Mouse (Mus musculus) layer of hippocampus, adult 8-10 months (tissue): ENCODE measurements at regions not wholly inside any gene's neighbourhood (a gene's known extent, or its start where the extent isn't known, plus 50 kb on each side); places are given as distances from the start of the nearest gene placed in this dataset.
"Not testable (repeated sequence)": the region's sequence is repeated elsewhere in the genome, so short reads cannot be mapped to it uniquely, and the experiment has no call there.

Experiments
- DNase-seq, 2 experiments: peaks; one replicate each; pipeline ENCODE4 v3.0.0; 2022; ENCODE audit warnings: low spot score in 2 of 2

DNA sequence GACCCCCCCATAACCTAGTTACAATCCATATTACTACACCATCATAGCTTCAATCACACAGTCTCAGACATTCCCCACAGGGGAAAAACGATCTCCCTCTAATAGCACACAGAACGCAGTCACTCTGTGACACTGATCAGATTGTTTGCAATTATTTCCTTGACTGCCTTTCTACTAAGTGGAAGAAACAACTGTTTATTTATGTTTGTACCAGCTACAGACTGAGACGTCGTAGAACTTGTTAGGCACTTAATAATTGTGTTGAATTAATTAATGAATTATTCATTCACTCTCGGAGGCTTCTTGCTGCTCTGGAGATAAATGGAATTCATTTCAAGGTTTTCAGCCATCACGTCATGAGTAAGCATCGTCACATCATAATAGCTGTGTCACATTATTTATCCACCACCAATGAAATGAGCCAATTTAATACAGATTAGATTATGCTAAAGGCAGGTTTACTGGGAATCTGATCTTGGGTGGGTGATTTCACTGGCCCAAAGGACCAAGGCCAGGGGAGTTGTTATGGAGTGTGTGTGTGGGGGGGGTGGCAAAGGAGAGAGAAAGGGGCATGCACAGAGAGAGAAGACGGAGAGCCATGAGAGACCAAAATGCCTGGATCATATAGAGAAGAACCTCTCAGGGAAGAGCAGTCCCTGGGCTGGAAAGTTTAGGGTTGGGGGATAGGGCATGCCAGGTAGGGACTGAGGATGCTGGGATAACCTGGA lies 355.7 kb upstream of the Zwint start:
- DNase-seq = no peak

DNA sequence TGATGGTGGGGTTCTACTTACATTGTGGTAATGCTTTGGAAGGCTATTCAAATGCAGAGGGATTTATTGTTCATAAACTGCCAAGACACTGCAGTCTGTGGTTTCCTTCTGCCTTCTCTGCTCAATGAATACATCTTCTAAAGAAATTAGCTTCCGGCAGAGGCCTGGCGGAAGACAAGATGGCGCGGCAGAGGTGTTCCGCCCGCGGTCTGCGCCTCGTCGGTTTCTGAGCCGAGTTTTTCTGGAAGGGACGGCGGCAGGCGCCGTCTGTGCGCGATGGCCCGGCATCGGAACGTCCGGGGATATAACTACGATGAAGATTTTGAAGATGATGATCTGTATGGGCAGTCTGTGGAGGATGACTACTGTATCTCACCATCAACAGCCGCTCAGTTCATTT lies 345.6 kb upstream of the Zwint start:
- not testable (repeated sequence) for DNase-seq

DNA sequence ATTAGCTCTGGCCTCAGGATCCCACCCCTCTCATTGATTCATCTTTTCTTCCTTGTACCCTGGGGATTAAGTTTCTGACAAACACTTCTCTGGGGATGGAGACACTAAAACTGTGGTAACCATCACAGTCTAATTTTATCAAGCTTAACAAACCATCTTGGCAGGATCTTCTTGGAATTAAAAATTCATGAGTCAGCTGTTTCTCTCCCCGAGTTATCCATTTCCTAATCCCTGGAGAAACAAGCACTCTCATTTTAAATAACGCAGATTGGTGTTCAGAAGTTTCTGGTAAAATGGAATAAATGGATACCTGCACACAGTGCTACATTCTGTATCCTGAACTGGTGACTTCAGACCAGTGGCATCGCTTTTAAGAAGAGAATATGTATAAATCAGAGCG lies 336.3 kb upstream of the Zwint start:
- DNase-seq = no peak

DNA sequence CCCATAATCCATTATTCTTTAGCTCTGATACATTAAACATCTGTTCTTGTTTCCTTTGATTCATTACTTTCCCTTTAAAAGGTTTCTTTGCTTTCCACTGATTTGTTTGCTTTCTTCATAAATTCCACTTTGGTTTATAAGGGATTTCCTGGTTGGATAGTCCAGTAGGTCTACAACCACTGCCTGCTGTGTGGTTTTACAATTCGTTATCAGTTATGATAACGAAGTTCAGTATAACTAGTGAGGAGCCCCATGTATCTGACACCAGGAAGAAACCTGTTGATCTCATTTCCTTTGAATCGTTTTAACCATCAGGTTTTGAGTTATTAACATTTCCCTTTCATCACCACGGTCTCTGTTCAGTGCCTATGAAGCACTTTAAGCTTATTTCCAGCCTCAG lies 334.3 kb upstream of the Zwint start:
- DNase-seq = no peak

DNA sequence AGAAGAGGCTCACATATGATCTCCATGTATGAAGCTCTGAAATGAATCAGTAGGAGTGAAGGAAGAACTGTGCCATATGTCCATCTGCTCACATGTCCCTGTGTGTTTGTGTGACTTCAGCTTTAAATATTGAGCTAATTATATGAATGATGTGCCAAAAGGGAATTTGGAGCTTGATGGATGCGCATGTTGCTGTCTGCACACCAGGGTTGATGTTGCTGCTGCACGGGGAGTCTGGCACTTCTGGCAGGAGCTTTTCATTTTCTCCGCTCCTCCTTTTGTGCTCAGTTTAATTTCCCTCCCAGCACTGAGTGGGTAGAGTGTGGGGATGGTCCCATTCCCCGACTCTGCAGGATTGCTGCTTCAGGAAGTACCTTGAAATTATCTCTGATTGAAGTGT lies 328.0 kb upstream of the Zwint start:
- DNase-seq = peak in 1 of 2 experiments; percentile 2

DNA sequence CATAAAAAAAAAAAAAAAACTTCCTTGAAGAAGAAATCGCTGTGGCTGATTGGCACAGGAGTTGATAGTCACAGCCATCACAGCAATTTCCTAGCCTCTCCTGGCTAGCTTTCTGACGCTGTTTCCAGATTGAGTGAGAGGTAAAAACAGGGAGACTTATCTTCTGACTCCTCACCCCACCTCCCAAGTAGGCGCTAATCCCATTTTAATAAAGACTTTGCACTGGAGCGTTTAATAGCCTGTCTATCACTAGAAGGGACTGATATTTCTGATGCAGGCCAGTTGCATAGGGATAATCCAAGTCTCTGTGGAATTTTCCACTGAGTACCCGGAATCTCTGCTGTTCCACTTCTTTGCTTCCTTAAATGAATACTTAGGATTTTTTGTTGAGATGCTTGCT lies 307.4 kb upstream of the Zwint start:
- DNase-seq = no peak

DNA sequence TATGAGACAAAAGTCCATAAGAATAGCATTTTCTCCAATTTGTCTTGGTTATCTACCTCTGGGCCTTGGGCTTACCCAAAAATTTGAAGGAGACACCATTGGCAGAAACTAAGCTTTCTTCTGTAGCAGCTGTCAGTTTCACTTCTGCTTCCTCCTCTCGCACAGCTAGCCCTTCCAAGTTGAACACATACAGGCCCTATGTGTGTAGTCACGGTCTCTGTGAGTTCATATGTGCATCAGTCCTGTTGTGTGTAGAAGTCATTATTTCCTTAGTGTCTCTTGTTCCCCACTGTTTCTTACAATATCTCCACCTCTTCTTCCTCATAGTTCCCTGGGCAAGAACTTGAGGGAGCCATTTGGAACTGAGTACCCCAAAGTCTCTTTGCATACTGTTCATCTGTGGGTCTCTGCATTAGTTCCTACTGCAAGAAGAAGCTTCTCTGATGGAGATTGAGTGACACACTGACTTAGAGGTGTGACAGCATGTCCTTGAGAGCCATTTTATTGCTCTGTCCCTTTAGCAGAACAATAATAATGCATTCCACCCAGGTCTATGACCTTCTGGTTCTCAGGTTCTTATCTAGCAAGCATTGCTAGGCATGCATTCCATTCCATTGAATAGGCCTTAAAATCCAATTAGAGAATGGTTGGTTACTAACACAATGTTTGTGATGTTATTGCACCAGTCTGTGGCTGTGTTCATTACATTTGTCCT lies 306.5 kb upstream of the Zwint start:
- DNase-seq = no peak

DNA sequence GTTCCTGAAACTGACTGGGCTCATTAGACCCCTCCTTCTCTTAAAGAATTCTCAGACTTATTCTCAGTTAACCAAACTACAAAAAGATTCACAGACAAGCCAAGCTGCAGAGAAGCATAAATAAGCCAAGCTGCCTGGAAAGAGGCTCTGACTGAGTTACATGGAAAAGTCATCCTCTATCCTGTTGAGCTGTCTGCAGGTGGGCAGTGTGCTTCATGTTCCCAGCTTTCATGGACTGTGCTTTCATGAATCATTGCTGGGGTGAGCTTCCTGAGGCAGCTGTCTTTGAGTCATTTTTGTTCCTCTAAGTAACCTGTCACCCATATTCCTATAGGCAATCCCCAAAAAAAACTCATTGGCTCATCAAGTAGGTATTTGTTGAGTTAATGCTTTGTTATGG lies 301.8 kb upstream of the Zwint start:
- no peak for DNase-seq

DNA sequence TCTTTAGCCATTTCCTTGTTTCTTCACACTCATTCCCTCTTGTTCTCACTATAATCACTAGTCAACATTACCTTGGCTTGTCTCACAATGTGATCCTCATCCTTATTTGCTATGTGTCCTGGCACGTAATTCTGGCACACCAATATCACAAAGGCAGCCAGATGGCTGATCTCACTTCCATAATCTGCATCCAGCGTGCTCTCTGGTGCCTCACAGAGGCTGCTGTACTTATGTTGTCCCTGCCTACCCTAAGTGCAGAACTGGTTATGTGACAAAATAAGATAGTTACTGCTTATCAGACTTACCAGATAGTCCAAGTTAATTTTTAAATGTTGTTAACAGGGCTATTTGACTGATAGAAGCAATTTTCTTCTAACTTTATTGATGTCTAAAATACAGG lies 301.1 kb upstream of the Zwint start:
- DNase-seq = no peak

DNA sequence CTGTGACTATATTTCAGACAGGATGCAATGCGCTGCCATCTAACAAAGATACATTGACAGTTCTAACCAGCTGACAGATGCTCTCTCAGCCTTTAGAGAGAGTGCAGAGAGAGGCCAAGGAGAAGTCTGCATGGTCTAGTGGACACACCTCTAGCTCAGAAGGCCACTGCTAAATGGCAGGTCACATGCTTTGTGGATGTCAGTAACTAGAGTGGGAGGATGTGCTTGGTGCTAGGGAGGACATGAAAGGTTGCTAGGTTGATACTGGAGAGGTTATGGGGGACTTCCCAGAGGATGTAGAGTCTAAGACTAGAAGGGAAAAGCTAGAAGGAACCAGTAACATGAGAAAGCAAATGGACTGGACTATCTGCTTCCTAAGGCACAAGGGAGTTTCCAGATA lies 271.3 kb upstream of the Zwint start:
- DNase-seq = no peak

DNA sequence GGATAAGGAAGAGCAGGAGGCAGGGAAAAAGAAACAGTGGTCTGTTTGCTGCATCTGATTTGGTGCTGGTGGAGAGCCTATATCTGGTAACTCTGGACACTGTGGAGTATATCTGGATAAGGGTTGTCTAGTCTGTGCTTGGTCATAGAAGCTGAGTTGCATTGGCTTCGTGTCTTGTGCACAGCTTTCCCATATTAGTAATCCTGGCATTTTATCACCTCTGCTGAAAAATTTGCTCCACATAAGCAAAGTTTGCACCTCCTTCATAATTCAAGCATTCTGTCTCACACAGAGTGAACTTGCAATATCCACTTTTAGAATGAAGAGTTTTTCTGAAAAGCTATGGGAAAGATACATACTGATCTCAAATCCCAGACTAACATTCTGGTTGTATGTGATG lies 269.8 kb upstream of the Zwint start:
- no peak for DNase-seq

DNA sequence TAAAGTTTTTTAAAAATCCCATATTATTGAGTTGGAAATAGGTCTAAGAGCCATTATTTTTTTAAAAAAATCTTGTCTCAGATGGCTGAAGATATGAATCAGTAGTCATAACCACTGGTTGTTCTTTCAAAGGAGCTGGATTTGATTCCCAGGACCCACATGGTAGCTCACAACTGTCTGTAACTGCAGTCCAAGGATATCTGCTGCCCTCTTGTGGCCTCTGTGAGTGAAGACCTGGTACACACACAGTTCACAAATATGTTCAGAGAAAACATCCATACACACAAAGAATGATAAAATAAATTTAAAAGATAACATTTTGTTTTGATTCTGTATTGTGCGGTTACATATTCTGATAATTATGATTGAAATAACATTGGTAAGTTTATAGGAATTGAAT lies 263.2 kb upstream of the Zwint start:
- no peak for DNase-seq

DNA sequence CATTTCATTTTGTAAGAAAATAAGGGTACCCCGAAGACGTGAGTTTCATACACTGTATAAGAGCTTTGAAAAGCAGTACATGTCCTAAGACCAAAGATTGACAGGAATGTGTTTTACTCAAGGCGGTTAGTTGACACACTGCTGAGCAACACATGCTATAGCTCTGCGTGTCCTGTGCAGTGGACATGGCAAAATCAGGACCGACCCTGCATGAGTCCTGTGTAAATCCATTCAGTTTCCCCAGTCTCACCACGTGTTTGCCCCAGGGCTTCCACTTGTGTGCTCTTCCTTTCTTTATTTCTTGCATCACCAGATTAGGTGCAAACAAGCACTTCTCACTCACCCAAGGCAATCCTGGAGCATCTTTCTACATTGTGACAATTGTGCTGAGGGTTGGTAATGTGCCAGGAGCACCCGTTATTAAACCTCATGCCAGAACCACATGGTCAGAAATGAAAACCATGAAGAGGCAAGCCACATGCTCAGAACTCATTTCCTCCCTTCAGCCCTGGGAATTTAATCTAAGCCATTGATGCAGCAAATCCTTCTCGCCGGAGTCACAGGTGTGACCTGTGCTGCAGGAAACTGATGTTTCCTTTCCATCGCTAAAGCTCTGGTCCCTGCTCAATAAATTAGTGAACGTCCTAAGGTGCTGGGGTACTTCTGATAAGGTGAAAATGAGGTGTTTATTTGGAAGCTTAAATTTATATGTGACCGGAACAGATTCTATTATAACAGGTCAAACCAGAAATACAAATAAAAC lies 261.2 kb upstream of the Zwint start:
- DNase-seq = no peak

DNA sequence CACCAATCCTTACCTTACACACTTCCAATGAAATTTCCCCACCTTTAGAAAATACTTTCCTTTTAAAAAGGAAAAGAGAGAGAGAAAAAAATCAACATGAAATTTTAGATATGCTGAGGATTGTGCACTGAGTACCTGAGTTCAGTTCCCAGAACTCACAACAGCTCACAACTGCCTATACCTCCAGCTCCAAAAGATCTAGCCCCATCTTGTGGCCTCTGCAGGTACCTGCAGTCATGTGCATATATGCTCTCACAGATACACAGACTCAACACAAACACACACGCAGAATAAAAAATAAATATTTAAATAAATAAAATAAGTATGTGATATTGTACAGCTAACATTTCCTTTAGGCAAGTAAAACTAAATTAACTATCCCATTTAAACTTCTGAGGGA lies 260.3 kb upstream of the Zwint start:
- DNase-seq = no peak

DNA sequence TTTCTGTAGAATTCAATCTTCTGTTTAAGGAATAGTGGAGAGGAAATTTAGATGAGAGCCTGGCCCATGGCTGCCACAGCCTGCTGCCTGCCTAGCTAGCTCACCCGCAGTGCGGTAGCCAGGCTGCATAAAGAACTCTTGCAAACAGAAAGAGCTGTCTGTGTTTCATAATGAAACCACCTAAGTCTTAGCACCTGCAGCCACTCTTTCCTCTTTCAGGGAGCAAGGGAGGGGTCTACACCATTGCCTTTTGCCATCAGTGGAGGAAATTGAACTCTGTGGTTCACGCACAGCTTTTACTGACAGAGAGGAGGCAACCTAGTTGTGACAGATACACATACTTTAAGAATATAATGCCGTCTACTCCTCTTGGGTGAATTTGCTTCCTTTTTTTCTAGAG lies 251.4 kb upstream of the Zwint start:
- DNase-seq = no peak

DNA sequence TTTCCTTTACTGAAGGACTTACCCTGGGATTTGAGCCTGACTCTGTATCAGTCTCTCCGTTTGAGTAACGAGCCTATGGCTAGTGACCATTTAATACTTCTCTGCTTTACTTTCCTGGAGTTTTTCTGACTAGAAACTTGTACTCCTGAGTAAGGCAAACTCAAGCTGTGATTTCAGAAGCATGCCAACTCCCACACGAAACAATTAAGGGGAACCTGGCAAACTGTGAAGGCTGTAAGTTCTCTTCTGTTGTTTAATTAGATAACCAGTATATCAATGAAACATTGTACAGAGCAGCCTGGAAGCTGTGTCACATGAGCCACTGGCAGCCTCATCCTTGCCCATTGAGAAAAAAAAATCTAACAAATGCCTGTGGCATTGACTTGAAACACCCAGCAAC lies 244.3 kb upstream of the Zwint start:
- peak; percentile 3 to 14 for DNase-seq

DNA sequence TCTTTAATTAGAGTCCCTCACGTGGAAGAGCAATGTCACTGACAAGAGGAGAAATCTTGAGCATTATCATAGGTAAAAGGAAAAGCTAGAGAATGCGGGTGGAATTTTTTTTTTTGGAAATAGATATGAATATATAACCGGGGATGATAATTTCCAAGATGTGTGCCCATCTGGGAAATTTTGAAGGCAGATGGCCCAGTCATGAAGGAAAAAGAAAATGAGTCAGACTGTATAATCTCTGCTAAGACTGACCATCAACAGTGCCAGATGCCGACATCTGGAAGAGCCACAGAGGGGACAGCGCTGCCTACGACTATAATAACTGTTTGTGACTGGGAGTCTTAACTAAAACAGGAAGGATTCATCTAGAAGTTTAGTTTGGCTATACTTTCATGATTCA lies 243.0 kb upstream of the Zwint start:
- peak; percentile 30 to 53 for DNase-seq

DNA sequence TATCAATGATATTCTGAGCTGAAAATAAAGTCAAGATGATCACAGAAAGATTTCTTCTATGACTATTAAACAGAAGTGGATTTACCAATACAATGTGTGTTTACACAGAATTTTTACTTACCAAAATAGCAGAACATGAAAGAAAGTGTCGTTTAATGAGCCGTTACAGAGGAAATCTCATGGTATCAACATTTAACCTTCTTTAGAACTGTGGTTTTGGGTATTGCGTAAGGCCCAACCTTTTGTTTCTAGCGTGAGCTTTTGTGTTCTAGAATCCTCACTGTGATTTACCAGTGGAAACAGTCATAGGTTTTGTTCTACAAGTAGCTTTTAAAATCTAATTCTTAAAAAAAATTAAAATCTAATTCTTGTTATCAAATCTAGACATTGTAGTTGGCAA lies 200.0 kb upstream of the Zwint start:
- no peak for DNase-seq

DNA sequence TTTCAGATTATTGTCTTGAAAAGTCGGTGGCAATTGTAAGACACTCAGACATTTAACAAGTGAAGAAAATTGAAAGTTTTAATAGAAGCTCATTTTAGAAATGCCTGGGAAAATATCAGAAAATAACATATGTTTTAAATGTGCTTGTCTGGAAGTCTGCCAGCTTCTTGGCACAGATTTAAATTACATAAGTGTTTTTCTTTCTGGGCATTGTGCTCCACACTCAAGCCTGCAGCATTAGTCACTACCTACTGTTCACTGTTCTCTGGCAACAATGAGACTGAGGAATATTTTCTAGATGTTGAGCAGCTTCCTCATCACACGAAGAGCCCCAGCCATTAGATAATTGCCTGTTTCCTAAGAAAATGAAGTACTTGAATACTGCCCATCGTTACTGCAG lies 170.3 kb upstream of the Zwint start:
- DNase-seq = peak; percentile 36 to 59

DNA sequence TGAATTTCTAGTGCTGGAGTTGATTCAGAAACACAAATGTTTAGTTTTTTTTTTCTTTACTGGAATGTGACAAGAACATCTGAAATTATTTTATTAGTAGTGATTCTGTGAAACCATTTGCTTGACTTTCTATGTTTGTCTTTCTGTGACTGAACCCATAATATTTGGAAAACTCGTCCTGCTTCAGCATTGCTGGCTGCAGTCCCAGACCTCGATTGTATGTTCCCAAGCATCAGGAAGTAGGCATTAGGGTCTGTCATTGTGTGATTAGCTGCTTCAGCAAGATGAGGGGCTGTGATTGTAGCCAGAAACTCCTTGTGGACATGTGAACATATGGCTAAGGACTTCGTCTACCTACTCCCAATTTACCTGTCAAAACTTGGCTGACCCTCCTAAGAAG lies 122.2 kb upstream of the Zwint start:
- DNase-seq = peak in 1 of 2 experiments; percentile 17

DNA sequence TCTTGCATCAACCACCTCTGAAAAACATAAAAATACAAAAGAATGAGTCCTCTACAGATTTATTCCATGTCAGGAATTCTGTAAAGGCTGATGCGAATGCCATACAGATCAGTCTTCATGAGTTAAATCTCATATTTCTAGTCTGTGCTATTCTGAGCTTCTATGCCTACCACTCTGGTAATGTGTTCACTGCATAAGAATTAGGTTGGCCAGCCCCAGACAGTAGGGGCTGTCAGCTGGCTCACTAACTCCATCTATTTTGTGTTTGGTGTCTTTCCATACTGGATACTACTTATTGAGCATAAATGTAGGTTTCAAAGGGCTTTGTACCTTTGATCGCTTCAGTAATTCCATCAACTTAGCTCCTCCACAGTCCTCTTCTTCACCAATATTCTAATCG lies 121.2 kb upstream of the Zwint start:
- no peak for DNase-seq

DNA sequence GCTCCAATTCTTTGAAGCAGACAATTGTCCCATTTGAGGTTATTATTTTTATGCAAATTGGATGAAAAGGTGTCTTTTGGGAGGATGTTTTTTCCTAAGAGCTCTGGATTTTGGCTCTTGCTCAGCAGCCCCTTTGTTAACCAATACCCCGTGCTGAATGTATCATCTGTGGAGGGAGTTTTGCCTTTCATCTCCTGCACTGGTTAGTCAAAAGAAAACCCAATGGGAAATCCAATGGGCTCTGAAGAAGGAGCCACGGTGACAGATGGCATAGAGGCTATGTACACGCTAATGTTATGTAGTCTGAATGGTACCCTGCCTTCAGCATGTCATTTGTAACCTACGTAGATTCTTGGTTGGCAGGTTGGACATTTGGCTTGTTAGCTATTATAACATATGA lies 120.8 kb upstream of the Zwint start:
- no peak for DNase-seq

DNA sequence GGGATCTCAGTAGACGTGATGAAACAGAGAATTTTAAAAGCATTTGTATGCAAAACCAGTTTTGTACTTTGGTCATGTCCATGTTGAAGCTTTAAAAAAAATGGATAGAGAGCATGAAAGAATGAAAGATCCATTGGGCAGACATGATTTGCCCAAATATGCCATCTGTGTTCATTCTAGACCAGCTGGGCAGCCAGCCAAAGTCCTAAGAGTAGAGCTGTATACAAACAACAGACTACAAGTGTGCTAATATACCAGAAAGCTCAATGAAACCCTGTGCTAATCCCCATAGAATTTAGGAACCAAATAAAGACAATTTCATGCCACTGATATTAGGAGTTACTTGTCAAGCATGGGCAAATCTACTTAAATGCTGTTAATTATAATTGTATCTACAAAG lies 105.1 kb upstream of the Zwint start:
- DNase-seq = no peak
